In the genomic region with DNA sequence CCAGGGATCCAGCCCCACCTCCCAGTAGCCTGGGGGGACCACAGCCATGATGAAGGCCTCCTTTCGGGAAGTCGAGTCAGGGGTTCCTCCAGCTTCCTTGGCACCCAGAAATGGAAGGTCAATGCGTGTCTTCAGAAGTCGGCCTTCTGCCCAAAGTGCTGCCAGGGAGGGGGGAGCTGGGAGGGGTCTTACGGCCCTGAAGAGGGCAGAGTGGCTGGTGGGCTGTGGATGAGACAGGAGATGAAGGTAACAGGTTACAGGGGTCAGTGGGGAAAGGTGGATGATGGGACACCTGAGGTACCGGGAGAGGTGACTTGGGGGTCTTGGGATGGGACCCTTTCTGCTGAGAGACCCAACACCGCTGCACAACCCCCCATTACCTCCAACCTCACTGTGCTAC, we compare ENCODE assay signal across 11 mouse cellular contexts. TPM values are rescaled to one million over a fixed set of nuclear protein-coding genes. Genes with fewer than 3 reads are reported as not detected.
DNase-seq lines count a peak whose midpoint lies in the region; ATAC-seq lines count a peak whose summit lies in the region.
"Had no signal": no experiment of that assay in that cellular context is flagged by ENCODE, and none has a peak within 500 bp of the region (broad histone marks: within the 10 kb centered on the region; RNA-seq: fewer than 3 reads in every experiment).

No protein-coding gene starts in this region.

- no peak overlapping the region for H3K4me3 ChIP-seq in embryonic facial prominence, embryonic 13.5 days
- H3K4me3 ChIP-seq in liver, embryonic 15.5 days (replicated peaks), result no peak overlapping the region

- intact Hi-C loops in heart, postnatal 25 days (cut with DNase I), result no loop called here

- H3K4me1 ChIP-seq in embryonic facial prominence, embryonic 13.5 days, result peaks cover 64% of the 10 kb centered on the region
- H3K4me1 ChIP-seq in liver, embryonic 15.5 days (replicated peaks), result peaks cover 29% of the 10 kb centered on the region

- DNase-seq in heart, adult 11 months, result peak; percentile 96
- DNase-seq in heart, postnatal 25 days (ENCODE audit: low spot score), result no peak
- peak; percentile 17 for DNase-seq in kidney, postnatal 10 days
- no peak for DNase-seq in kidney, postnatal 36 days
- no peak for DNase-seq in thymus, postnatal 14 days
- DNase-seq in layer of hippocampus, postnatal 10 days (ENCODE audit: low spot score in 2 of 2), result no peak
- DNase-seq: cerebellum, adult 9-10 months had no signal

- 65% methylated on average over 7 of the region's 7 CpGs for WGBS in embryonic facial prominence, embryonic 13.5 days
- WGBS in liver, embryonic 15.5 days (ENCODE audit: insufficient replicate concordance), result 79% methylated on average over 7 of the region's 7 CpGs

- H3K9ac ChIP-seq in embryonic facial prominence, embryonic 13.5 days, result no peak overlapping the region
- H3K9ac ChIP-seq in liver, embryonic 15.5 days, result no peak overlapping the region

- H3K27me3 ChIP-seq in embryonic facial prominence, embryonic 13.5 days, result peaks cover 18% of the 10 kb centered on the region
- peaks cover 52% of the 10 kb centered on the region for H3K27me3 ChIP-seq in liver, embryonic 15.5 days

- no peaks in the 10 kb centered on the region for H3K36me3 ChIP-seq in embryonic facial prominence, embryonic 13.5 days
- H3K36me3 ChIP-seq in liver, embryonic 15.5 days (replicated peaks), result no peaks in the 10 kb centered on the region

- no peak overlapping the region for H3K4me2 ChIP-seq in embryonic facial prominence, embryonic 13.5 days
- peak overlapping the region; percentile 15; the same call in 1 of the 2 replicates for H3K4me2 ChIP-seq in liver, embryonic 15.5 days

- H3K9me3 ChIP-seq in embryonic facial prominence, embryonic 13.5 days, result no peaks in the 10 kb centered on the region
- H3K9me3 ChIP-seq in liver, embryonic 15.5 days (replicated peaks), result no peaks in the 10 kb centered on the region

- no peak for ATAC-seq in embryonic facial prominence, embryonic 13.5 days (ENCODE audit: insufficient number of reproducible peaks, insufficient read depth, low FRiP score, low TSS enrichment, low read depth)
- no peak for ATAC-seq in liver, embryonic 15.5 days (ENCODE audit: insufficient read depth)

- peak overlapping the region; percentile 78; the same call in 1 of the 2 replicates for H3K27ac ChIP-seq in embryonic facial prominence, embryonic 13.5 days
- H3K27ac ChIP-seq in liver, embryonic 15.5 days (replicated peaks), result no peak overlapping the region
- H3K27ac ChIP-seq: macrophage had no signal

RNA-seq across cellular contexts. Expression of gene Prcd, which starts 6.6 kb away (rescaled TPM):
- total RNA-seq in heart, postnatal 25 days (2021), result 1 to 10 TPM; 1.0 to 1.6 TPM
- polyA plus RNA-seq in embryonic facial prominence, embryonic 13.5 days (2015; fragmentation: Nextera tagmentation; extraction: Ambion mirVana), result 0.69 and 0.80 TPM in 2 replicates
- polyA plus RNA-seq in liver, embryonic 15.5 days (2015; fragmentation: Nextera tagmentation; extraction: Ambion mirVana), result 0.16 and 0.29 TPM in 2 replicates
- total RNA-seq in layer of hippocampus, postnatal 10 days (2021), result 1 to 10 TPM; 3.4 to 3.8 TPM
- total RNA-seq: monocyte, adult 5-6 weeks had no signal
- polyA plus RNA-seq: macrophage had no signal

RNA-seq across cellular contexts. Expression of gene Cygb, which starts 7.3 kb away (rescaled TPM):
- 10 to 100 TPM; 34.8 to 49.8 TPM for total RNA-seq in heart, postnatal 25 days (2021)
- polyA plus RNA-seq in embryonic facial prominence, embryonic 13.5 days (2015; fragmentation: Nextera tagmentation; extraction: Ambion mirVana), result 7.1 and 7.9 TPM in 2 replicates
- 0.84 and 1.0 TPM in 2 replicates for polyA plus RNA-seq in liver, embryonic 15.5 days (2015; fragmentation: Nextera tagmentation; extraction: Ambion mirVana)
- 10 to 100 TPM; 33.0 to 42.3 TPM for total RNA-seq in layer of hippocampus, postnatal 10 days (2021)
- total RNA-seq: monocyte, adult 5-6 weeks had no signal
- polyA plus RNA-seq: macrophage had no signal

RNA-seq across cellular contexts. Expression of gene Rhbdf2, which starts 20.0 kb away (rescaled TPM):
- 10 to 100 TPM; 10.6 to 12.8 TPM for total RNA-seq in heart, postnatal 25 days (2021)
- 4.2 and 4.3 TPM in 2 replicates for polyA plus RNA-seq in embryonic facial prominence, embryonic 13.5 days (2015; fragmentation: Nextera tagmentation; extraction: Ambion mirVana)
- 7.2 and 7.5 TPM in 2 replicates for polyA plus RNA-seq in liver, embryonic 15.5 days (2015; fragmentation: Nextera tagmentation; extraction: Ambion mirVana)
- 1 to 10 TPM in 1 of 2 experiments, under 1 TPM in 1; 0.94 to 1.5 TPM for total RNA-seq in layer of hippocampus, postnatal 10 days (2021)

Comparison
In these comparisons a context has a peak if more than half of its experiments do, and no peak if none do; other contexts are left out.
1. DNase-seq: peak in heart, adult 11 months (single experiment) and kidney, postnatal 10 days (single experiment); none in heart, postnatal 25 days (single experiment), kidney, postnatal 36 days (0 of 2), thymus, postnatal 14 days (single experiment) and layer of hippocampus, postnatal 10 days (0 of 2).
2. RNA of gene Rhbdf2, which starts 20.0 kb away (total RNA-seq): 10.6 to 12.8 TPM in heart, postnatal 25 days; 0.94 to 1.5 TPM in layer of hippocampus, postnatal 10 days; every median in the first group is over 4 times any median in the second.